Mouse (Mus musculus): ENCODE measurements around the gene Efcab3. TPM values are rescaled to one million over a fixed set of nuclear protein-coding genes. Genes with fewer than 3 reads are reported as not detected.

Gene Efcab3
- polyA plus RNA-seq, 1 experiment: not detected

DNA sequence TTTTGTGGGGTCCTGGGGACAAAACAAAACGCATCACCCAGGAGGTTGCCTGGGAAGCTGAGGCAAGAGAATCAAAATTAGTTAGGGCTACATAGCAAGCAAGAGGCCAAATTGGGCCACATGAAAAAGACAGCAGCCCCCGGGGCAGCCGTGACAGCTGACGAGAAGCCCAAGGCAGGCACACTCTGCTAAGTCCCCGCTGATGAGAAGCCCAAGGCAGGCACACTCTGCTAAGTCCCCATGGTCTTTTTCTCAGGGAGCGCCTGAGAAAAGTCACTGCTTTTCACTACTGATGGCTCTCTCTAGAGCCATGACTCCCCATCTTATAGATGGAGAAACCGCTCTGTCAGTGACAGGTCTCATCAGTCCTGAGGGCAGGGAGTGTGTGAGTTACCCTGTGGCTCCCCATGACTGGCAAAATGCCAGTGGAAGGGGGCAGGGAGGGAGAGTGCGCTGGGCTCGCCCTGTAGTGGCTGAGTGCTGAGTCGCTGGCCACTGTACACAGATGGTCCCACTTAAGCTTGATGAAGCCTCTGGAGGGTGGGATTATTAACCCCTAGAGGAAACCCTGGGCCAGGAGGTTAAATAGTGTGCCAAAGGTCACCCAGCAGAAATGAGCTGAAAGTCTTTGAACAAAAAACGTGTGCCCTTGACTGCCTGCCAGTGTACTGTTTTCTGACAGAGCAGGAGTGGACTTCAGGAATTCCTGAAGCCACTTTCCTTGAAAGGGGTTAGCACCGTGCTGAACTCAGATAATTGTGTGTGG is 89.9 kb downstream of the Efcab3 start:
- TF ChIP-seq MAX (IDR thresholded peaks at IDR 0.05; ENCODE audit: low read depth) (no peak), TCF3 (IDR thresholded peaks at IDR 0.05; ENCODE audit: insufficient read length, low read depth) (no peak), REST (IDR thresholded peaks at IDR 0.05; ENCODE audit: insufficient read depth, insufficient read length) (no peak), POLR2A (IDR thresholded peaks at IDR 0.05; ENCODE audit: insufficient read length, low read depth) (no peak), E2F4 (IDR thresholded peaks at IDR 0.05; ENCODE audit: insufficient read depth) (no peak), SRF (IDR thresholded peaks at IDR 0.05; ENCODE audit: control insufficient read depth, insufficient read length, low read depth) (no peak), POLR2AphosphoS2 (IDR thresholded peaks at IDR 0.05; ENCODE audit: insufficient read length, low read depth) (no peak)
- Histone ChIP-seq H3K4me3 (no peak overlapping the region), H3K79me2 (ENCODE audit: control insufficient read depth, insufficient read depth) (no peaks in the 10 kb centered on the region), H3K4me2 (ENCODE audit: low read depth) (peak overlapping the region; percentile 44), H3K27me3 (ENCODE audit: control insufficient read depth, insufficient read depth, insufficient read length) (no peaks in the 10 kb centered on the region), H3ac (ENCODE audit: control insufficient read depth, insufficient read length) (no peak overlapping the region), H3K36me3 (ENCODE audit: control insufficient read depth, insufficient read depth) (no peaks in the 10 kb centered on the region)

DNA sequence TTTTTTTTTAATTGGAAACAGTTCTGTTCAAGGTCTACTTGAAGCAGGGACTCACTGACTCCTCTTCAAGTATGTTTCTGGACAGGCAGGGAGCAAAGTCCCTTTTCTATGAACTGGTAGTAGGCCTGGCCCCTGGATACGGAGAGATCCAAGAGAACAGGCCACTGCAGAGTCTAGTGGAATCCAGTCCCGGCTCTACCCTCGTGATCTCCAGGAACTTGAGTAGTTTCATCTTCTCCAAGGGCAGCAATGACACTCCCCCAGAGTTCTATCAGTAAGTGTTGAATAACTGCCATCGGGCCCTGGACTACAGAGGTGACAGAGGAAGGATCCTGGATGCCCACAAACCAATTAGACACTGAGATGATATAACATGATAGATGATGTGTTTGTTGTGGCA is 92.5 kb downstream of the Efcab3 start:
- no peak for TF ChIP-seq MYOG (IDR thresholded peaks at IDR 0.05; ENCODE audit: control insufficient read depth in 1 of 3, insufficient read depth in 1 of 3, insufficient read length in 2 of 3, low read depth in 2 of 3)
- no peak for TF ChIP-seq SRF (IDR thresholded peaks at IDR 0.05; ENCODE audit: control insufficient read depth, insufficient read length, low read depth)
- TF ChIP-seq E2F4 (IDR thresholded peaks at IDR 0.05; ENCODE audit: insufficient read depth): no peak
- TF ChIP-seq POLR2A (IDR thresholded peaks at IDR 0.05; ENCODE audit: insufficient read length, low read depth): no peak
- TF ChIP-seq CEBPB (IDR thresholded peaks at IDR 0.05; ENCODE audit: insufficient read depth, poor library complexity, severe bottlenecking): no peak
- no peak for TF ChIP-seq REST (IDR thresholded peaks at IDR 0.05; ENCODE audit: insufficient read depth, insufficient read length)
- no peak for TF ChIP-seq POLR2AphosphoS2 (IDR thresholded peaks at IDR 0.05; ENCODE audit: insufficient read length, low read depth)
- TF ChIP-seq MYOD1 (IDR thresholded peaks at IDR 0.05; ENCODE audit: control insufficient read depth in 1 of 3, insufficient read length in 2 of 3, low read depth in 2 of 3): no peak
- no peak for TF ChIP-seq MAX (IDR thresholded peaks at IDR 0.05; ENCODE audit: low read depth)
- TF ChIP-seq USF1 (IDR thresholded peaks at IDR 0.05; ENCODE audit: low read depth): no peak
- TF ChIP-seq TCF12 (IDR thresholded peaks at IDR 0.05; ENCODE audit: insufficient read depth, poor library complexity, severe bottlenecking): no peak
- no peak for TF ChIP-seq TCF3 (IDR thresholded peaks at IDR 0.05; ENCODE audit: insufficient read length, low read depth)
- Histone ChIP-seq H3K36me3 (ENCODE audit: control insufficient read depth, insufficient read depth) (no peaks in the 10 kb centered on the region), H3K79me2 (ENCODE audit: control insufficient read depth, insufficient read depth) (no peaks in the 10 kb centered on the region), H3K4me3 (no peak overlapping the region), H3K4me2 (ENCODE audit: low read depth) (no peak overlapping the region), H3ac (ENCODE audit: control insufficient read depth, insufficient read length) (no peak overlapping the region), H3K27me3 (ENCODE audit: control insufficient read depth, insufficient read depth, insufficient read length) (no peaks in the 10 kb centered on the region)

DNA sequence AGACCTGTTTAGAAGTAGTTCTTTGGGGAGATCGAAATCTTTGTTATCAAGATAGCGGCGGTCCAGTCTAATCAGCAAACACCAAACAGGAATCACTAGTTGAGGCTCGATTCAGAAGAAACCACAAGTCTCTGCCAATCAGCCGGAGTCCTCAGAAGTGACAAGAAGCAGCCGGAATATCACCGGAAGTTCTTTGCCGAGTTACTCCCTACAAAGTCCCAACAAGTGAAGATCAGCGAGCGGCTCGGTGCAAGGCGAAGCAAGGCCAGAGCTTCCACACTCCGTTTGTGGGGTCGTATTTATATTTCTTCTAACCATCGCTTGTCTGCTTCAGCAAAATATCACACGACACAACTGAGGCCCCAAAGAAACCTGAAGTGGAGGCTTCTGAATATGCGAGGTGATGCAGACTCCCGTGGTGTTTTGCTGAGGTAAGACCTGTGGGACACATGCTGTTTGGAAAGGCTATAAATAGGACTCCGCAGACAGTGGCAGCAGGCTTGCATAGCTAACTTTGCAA is 93.4 kb downstream of the Efcab3 start:
- TF ChIP-seq CEBPB (IDR thresholded peaks at IDR 0.05; ENCODE audit: insufficient read depth, poor library complexity, severe bottlenecking): no peak
- TF ChIP-seq USF1 (IDR thresholded peaks at IDR 0.05; ENCODE audit: low read depth): no peak
- no peak for TF ChIP-seq MAX (IDR thresholded peaks at IDR 0.05; ENCODE audit: low read depth)
- no peak for TF ChIP-seq REST (IDR thresholded peaks at IDR 0.05; ENCODE audit: insufficient read depth, insufficient read length)
- no peak for TF ChIP-seq SRF (IDR thresholded peaks at IDR 0.05; ENCODE audit: control insufficient read depth, insufficient read length, low read depth)
- no peak for TF ChIP-seq E2F4 (IDR thresholded peaks at IDR 0.05; ENCODE audit: insufficient read depth)
- no peak for TF ChIP-seq MYOG (IDR thresholded peaks at IDR 0.05; ENCODE audit: control insufficient read depth in 1 of 3, insufficient read depth in 1 of 3, insufficient read length in 2 of 3, low read depth in 2 of 3)
- TF ChIP-seq POLR2AphosphoS2 (IDR thresholded peaks at IDR 0.05; ENCODE audit: insufficient read length, low read depth): no peak
- no peak for TF ChIP-seq POLR2A (IDR thresholded peaks at IDR 0.05; ENCODE audit: insufficient read length, low read depth)
- no peak for TF ChIP-seq TCF12 (IDR thresholded peaks at IDR 0.05; ENCODE audit: insufficient read depth, poor library complexity, severe bottlenecking)
- no peak for TF ChIP-seq MYOD1 (IDR thresholded peaks at IDR 0.05; ENCODE audit: control insufficient read depth in 1 of 3, insufficient read length in 2 of 3, low read depth in 2 of 3)
- no peak for TF ChIP-seq TCF3 (IDR thresholded peaks at IDR 0.05; ENCODE audit: insufficient read length, low read depth)
- H3K27me3 ChIP-seq (ENCODE audit: control insufficient read depth, insufficient read depth, insufficient read length): no peaks in the 10 kb centered on the region
- H3K79me2 ChIP-seq (ENCODE audit: control insufficient read depth, insufficient read depth): no peaks in the 10 kb centered on the region
- H3K4me2 ChIP-seq (ENCODE audit: low read depth): no peak overlapping the region
- H3K4me3 ChIP-seq: no peak overlapping the region
- no peaks in the 10 kb centered on the region for H3K36me3 ChIP-seq (ENCODE audit: control insufficient read depth, insufficient read depth)
- no peak overlapping the region for H3ac ChIP-seq (ENCODE audit: control insufficient read depth, insufficient read length)

- no peaks in the 10 kb centered on the region for H3K27me3 ChIP-seq (ENCODE audit: control insufficient read depth, insufficient read depth, insufficient read length)
- no peaks in the 10 kb centered on the region for H3K79me2 ChIP-seq (ENCODE audit: control insufficient read depth, insufficient read depth)
- H3ac ChIP-seq (ENCODE audit: control insufficient read depth, insufficient read length): no peak overlapping the region
- TF ChIP-seq REST (IDR thresholded peaks at IDR 0.05; ENCODE audit: insufficient read depth, insufficient read length) (no peak), MYOD1 (IDR thresholded peaks at IDR 0.05; ENCODE audit: control insufficient read depth in 1 of 3, insufficient read length in 2 of 3, low read depth in 2 of 3) (no peak), TCF3 (IDR thresholded peaks at IDR 0.05; ENCODE audit: insufficient read length, low read depth) (no peak)
- H3K36me3 ChIP-seq (ENCODE audit: control insufficient read depth, insufficient read depth): no peaks in the 10 kb centered on the region
- no peak overlapping the region for H3K4me2 ChIP-seq (ENCODE audit: low read depth)
- no peak overlapping the region for H3K4me3 ChIP-seq
Observed at GRCm38 (mm10) chr11:105158047-105158446, 94.7 kb downstream of the Efcab3 start.

Measured in myocyte (in vitro differentiated cells).